Mouse (Mus musculus) ES-Bruce4 (cell line): ENCODE data around the gene Fam124a.

Source experiments
- CTCF ChIP-seq: IDR thresholded peaks from one replicate; pipeline ENCODE4 v1.8.1; 2011; ENCODE audit warnings: low read depth, low read length
- EP300 ChIP-seq: IDR thresholded peaks from 2 replicates; pipeline ENCODE4 v1.6.1; 2011; ENCODE audit warnings: low read depth, low read length; ENCODE audit not compliant: insufficient read depth

- TF ChIP-seq EP300 (no peak), CTCF (no peak)
Observed at GRCm38 (mm10) chr14:62552771-62553170, 2.8 kb upstream of the Fam124a start.
